Mouse (Mus musculus): Measurements from ENCODE around the gene Yaf2.
"Not testable (repeated sequence)": the region's sequence is repeated elsewhere in the genome, so short reads cannot be mapped to it uniquely, and the experiment has no call there.

Gene Yaf2

DNA sequence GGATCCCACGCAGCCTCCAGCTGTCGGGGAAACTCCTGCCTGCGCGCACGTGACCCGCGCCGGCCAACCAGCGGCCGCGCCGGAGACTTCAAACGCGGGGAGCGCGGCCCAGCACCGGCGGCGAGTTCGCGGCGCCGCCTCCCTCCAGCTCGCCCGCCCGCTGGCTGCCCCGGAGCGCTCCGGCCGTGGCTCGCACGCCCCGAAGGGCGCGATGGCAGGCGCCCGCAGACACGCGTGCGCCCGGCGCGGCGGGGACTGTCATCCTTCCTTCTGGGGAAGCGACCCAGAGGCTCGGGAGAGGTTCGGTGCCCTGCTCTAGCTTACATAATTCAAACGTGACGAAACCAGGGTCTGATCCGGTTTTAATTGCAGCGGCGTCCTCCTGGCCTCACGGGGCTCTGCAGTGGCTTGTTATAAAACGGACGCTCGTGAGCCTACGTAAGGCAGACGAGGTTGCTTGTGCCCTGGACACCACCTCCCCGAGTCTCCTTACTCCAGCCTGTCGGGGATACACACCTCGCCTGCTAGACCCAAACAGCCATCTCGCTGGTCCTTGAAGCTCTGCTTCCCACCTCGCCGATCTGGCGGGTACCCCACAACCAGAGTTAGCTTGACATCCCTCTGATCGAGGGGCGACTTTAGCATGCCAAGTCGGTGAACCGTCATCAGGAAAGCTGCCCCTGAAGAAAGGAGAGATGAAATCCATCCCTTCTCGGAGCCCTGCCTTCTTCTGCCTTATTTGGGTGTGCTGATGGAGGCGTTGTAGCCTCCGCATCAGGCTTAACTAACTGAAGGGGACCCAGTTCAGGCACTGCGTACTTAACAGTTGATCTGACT is at the start of gene Yaf2:
Yaf2 (minus strand) TSS at position 11 of the 837 bp plus-strand sequence.
- in situ Hi-C loops (cut with MseI, MboI): no loop called here

DNA sequence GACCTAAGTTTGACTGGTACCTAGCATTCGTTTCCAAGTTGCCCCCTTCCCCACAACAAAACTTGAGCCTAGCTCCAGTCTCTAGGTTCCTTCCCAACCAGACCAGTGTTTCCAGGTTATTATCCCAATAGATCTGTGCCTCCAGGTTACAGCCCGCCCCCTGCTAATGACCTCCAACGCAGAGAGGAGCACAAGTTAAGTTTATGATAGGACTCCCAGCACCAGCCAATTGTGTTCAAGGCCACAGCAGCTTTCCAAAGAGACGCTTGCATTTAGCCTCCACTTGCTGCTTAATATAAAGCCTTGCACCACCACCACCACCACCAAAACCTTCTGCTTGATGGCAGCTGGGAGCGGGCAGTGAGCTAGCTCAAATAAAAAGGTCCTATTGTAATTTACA is 44.6 kb upstream of the Yaf2 start:
- in situ Hi-C loops (cut with MseI, MboI): no loop called here

DNA sequence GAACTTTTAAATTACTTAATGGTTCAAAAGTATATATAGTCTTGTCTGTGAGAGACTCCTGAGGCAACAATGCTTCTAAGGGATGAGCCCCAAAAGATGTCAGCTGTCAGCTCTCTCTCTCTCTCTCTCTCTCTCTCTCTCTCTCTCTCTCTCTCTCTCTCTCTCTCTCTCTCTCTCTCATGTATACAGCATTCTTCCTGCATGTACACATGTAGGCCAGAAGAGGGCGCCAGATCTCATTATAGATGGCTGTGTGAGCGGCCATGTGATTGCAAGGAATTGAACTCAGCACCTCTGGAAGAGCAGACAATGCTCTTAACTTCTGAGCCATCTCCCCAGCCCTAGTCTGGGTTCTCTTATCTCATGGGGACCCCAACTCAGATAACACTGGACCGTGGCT is 42.4 kb upstream of the Yaf2 start:
- in situ Hi-C loops (cut with MseI, MboI): no loop called here

DNA sequence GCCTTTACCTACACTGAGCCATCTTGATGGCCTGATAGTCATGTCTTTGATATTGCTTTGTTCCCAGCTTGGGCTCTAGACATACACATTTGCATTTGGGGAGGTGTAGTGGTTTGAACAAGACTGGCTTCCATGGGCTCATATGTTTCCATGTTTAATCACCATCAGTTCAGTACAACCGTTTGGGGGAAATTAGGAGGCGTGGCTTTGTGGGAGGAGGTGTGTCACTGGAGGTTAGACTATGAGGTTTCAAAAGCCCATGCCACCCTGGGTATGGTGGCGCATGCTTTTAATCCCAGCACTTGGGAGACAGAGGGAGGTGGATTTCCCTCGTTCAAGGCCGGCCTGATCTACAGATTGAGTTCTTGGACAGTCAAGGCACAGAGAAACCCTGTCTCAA is 39.0 kb upstream of the Yaf2 start:
- in situ Hi-C loops (cut with MseI, MboI): no loop called here

DNA sequence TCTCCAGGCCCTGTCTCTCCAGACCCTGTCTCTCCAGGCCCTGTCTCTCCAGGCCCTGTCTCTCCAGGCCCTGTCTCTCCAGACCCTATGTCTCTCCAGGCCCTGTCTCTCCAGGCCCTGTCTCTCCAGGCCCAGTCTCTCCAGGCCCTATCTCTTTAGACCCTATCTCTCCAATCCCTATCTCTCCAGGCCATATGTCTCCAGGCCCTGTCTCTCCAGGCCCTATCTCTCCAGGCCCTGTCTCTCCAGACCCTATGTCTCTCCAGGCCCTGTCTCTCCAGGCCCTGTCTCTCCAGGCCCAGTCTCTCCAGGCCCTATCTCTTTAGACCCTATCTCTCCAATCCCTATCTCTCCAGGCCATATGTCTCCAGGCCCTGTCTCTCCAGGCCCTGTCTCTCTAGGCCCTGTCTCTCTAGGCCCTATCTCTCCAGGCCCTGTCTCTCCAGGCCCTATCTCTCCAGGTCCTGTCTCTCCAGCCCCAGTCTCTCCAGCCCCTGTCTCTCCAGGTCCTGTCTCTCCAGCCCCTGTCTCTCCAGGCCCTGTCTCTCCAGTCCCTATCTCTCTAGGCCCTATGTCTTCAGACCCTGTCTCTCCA is 35.9 kb upstream of the Yaf2 start:
- in situ Hi-C loops (cut with MseI, MboI): not testable (repeated sequence)

DNA sequence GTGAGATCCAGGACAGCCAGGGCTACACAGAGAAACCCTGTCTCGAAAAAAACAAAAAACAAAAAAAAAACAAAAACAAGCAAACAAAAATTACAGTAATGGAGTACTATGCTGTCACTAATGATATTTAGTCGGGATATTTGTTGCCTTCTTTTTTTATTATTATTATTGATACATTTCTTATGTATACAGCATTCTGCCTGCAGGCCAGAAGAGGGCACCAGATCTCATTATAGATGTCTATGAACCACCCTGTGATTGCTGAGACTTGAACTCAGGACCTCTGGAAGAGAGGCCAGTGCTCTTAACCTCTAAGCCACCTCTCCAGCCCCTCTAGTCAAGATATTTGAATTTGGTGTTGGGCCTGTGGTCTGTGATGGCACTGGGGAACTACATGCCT is 35.1 kb upstream of the Yaf2 start:
- in situ Hi-C loops (cut with MseI, MboI): no loop called here

DNA sequence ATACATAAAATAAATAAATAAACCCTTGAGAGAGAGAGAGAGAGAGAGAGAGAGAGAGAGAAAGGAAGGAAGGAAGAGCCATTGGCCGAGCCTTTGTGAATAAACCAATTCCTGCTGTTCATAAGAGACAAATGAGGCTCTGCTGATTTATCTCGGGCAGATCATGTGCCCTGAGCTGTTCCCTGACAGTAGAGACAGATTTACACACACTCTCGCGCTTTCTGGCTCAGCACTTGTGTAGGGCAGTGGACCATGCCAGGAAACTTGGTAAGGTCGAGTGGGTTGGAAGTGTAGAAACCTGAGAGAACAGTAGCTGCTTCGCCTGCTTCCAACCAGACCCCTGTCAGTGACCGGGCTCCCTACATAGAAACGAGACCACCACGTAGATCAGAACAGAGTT is 31.8 kb upstream of the Yaf2 start:
- in situ Hi-C loops (cut with MseI, MboI): no loop called here

DNA sequence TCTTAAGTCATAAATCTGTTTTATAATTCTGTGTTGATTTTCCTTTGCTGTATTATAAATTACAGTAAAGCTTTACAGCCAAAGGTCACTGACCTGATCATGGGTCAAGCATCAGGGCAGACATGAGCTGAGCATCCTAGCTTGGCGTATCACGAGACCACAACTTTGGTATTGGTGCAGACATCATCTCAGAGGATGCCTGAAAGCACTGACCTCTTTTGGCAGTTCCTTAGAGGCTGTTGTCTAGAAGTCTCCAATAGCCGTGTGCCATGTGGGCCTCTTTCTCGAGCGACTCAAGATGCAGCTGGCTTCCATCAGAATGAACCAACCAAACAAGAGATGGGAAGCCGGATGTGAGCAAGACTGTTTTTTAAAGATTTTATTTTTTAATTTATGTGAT is 28.8 kb upstream of the Yaf2 start:
- in situ Hi-C loops (cut with MseI, MboI): no loop called here

DNA sequence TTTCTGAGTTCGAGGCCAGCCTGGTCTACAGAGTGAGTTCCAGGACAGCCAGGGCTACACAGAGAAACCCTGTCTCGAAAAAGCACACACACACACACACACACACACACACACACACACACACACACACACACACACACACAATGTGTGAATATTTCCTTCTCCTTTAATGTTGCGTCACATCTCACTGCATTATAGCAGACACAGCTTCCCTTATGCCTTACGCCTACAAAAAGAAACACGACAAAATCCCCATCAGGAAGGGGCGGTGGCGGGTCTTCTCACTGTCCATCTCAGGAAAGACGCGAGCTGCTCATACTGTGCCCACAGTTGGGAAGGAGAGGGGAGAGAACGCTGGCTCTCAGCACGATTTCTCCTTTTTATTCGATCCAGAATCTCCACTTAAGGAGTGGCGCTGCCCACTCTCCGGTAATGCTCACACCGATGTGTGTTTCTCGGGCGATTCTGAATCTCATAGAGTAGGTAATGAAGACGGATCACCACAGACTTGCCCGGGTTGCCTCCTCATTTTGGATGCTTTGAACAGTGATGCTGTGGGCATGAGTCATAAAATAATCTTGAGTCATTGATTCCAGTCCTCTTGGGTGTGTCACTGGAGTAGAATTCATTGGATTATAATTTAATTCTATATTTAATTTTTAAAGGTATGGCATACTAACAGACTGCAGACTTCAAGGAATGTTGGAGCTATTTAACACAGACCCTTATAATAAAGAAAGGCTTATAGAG is 21.8 kb upstream of the Yaf2 start:
- in situ Hi-C loops (cut with MseI, MboI): no loop called here

DNA sequence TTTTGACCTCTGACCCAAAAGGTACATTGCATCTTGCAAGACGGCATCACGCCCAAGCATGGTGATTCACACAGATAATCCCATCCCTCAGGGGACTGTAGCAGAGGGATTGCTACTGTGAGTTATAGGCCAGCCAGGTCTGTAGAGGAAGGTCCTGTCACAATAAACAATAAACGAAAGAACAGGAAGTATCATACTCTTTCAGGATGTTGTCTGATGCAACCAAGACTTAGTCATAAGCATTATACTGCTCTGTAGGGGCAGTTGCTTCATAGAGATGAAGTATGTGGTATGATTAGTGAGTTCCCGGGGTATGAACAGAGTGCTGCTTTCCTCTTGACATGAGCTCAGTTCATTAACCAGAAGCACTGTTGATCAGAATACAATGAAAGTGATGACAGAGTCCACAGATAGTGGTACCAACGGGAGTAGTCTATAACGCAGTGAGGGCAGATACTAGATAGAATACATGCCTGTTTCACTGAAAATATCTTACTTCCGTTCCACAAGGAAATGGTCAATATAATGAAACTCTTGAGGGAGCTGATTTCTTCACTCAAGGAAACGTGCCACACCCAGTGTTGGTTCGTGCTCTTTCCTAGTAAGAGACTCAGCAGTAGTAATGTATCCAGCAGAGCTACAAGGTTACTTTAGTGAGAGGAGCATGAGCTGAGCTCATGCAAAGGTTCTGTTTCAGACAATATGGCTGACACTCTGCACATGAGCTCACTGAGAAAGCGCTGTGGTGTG is 4.1 kb upstream of the Yaf2 start:
- in situ Hi-C loops (cut with MseI, MboI): no loop called here

DNA sequence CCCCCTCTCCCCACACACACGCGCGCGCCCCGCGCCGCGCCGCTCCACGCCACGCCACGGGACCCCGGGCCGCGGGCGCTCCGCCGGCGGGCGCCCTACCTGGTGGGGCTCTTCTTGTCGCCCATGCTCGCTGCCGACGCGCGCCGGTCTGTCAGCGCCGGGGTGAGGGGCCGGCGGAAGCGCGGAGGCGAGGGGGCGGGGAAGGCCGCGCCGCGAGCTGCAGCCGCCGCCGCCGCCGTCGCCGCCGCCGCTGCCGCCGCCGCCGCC is 144 bp downstream of the Yaf2 start:
- in situ Hi-C loops (cut with MseI, MboI): no loop called here

DNA sequence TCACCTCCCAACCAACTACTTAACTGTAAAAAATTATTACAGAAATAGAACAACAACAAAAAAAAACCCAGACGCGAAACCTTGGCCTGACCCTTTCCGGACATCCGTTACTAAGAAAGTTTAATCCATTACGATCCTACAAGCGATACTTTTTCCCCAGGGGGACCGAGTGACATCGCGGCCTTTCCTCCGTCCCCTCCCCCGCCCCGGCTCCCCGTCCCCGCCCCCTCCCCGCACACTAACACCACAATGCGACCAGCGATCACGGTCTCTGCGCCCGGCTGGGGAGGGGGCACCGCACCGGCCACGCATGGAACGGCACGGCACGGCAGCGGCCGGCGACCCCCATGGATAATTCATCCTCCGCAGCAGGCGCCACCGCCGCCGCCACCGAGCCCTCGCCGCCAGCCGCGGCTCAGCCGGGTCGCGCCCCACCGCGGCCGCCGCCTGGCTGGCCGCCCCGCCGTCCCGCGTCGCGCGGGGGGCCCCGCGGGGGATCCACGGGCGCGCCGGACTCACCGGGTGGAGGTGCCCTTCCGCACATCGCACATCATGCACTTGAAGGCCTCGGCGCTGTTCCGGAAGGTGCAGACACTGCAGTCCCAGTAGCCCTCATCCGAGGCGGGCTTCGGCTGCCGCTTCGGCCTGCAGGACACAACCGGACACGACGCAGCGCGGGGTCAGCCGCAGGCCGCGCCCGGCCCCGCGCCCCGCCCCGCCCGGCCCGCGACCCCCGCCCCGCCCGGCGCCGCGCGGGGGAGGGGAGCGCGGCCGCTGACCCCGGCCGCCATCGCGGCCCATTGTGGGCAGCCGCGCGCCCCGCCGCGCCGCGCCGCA is 696 bp downstream of the Yaf2 start:
- in situ Hi-C loops (cut with MseI, MboI): no loop called here

DNA sequence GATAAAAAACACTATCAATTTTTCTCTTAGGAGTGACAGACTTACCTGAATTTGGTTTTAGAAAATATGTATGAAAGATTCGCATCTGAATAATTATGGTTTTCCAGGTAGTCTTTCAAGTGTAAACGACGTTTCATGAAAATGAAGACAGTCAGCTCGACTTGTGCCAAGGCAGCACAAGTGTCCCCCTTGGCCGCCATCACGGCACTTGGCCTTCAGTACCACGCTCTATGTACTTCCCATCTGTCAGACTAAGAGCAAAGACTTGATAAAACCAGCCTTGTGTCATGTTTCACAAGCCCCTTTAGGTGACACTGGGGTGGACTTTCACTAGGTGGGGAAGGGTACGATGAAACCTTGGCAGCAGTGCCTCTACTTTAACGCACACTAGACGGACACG is 5.5 kb downstream of the Yaf2 start:
- in situ Hi-C loops (cut with MseI, MboI): no loop called here

DNA sequence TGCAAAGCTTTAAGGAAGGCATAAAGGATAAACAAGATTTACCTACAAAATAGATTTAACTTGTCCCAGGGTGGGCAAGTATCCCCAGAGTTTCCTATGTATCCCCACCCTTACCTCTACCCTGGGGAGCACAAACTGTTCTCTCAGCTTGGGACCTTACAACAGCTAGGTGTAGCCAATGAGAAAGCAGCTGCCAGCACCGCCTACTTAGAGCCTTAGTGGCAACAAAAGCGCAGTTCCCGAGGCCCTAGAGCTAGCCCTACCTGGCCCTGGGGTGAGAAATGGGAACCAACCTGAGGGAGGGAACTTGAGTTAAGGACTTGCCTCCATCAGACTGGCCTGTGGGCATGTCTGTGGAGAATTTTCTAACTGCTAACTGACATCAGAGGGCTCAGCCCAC is 9.5 kb downstream of the Yaf2 start:
- in situ Hi-C loops (cut with MseI, MboI): no loop called here

DNA sequence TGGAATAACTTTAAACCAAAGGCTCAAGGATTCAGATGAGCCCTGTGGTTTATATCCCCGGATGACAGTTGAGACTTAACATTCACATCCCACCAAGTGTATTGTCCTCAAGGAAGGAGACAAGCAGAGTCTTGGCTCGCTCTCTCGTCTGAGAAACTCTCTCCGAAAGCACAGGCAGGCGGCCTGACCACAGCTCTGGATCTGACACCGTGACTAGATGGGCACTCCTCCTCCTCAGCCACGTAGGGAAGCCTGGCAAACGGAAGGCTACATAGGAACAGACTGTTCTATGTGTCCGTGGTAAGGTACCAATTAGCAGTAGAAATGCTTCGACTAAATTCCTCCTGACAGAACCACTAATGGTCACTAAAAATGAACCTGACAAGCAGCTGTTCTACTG is 10.1 kb downstream of the Yaf2 start:
- in situ Hi-C loops (cut with MseI, MboI): no loop called here

DNA sequence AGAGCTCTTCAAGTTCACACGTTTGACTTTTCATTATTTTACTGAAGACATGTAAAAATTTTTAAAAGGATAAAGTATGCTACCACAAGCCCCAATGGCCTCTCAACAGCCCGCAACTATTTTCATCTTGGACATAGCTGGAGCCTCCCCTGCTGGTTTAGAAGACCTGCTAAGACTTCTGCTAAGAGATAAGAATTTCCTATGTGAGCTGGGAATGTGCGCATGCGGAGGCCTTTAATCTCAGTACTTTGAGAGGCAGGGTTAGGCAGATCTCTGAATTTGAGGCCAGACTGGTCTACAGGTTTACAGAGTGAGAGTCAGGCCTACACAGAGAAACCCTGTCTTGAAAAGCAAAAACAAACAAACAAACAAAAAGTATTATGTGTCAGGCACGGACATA is 11.4 kb downstream of the Yaf2 start:
- in situ Hi-C loops (cut with MseI, MboI): no loop called here

DNA sequence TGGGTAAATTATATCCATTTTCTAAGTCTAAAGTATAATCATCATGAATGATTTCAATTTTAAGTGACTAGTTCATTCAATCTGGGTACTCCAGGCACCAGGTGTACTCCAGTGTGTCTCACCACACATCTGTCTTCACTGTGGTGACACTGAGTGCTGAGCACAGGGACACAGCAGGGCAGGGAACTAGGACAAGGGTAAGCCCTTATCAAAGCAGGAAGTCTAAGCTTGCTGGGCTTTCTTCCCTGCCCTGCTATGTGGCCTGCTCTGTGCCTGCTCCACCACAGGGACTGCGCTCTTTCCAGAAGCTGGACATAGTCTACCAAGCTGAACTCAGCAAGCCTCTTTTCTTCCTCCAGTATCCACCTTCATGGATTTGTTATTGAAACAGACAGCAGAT is 18.0 kb downstream of the Yaf2 start:
- in situ Hi-C loops (cut with MseI, MboI): no loop called here

DNA sequence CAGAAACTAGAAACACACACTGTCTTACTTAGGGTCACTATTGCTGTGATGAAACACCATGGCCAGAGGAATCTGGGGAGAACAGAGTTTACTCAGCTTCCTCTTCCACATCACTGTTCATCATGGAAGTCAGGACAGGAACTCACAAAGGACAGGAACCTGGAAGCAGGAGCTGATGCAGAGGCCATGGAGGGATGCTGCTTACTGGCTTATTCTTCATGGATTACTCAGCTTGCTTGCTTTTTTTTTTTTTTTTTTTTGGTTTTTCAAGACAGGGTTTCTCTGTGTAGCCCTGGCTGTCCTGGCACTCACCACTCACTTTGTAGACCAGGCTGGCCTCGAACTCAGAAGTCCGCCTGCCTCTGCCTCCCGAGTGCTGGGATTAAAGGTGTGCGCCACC is 26.4 kb downstream of the Yaf2 start:
- in situ Hi-C loops (cut with MseI, MboI): not testable (repeated sequence)

DNA sequence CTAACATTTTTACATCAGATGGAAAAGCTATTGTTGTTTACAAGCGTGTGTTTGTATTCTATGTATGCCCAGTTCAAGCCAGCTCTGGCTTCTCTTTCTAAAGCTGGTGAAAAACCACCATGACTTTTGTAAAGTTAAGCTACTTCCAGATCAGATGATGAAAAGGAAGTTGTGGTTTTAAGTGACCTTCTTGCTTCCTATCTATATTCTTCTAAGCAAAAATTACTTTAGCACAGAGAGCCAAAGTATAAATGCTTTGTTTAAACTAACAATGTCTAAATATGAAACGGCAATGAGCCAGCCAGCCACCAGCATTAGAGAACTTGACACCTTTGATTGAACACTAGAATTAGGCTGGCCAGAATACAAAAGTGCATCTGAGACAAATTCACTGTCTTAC is 38.5 kb downstream of the Yaf2 start:
- in situ Hi-C loops (cut with MseI, MboI): no loop called here

DNA sequence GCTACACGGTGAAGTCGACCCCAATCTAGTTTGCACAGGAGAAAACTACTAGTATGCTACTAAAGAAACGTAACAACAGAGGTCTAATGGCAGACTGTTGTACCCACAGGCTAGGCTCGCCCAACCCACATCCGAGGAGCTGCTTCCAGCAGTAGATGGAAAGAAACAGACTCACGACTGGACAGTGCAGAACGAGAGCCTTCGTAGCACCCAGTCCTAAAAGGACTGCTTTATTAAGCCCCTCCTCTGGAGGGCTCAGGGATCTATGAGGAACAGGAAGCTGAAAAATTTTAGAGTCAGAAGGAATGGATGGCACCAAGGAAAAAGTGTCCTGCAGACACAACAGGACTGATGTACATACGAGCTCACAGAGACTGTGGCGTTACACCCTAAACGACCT is 42.3 kb downstream of the Yaf2 start:
- in situ Hi-C loops (cut with MseI, MboI): no loop called here

DNA sequence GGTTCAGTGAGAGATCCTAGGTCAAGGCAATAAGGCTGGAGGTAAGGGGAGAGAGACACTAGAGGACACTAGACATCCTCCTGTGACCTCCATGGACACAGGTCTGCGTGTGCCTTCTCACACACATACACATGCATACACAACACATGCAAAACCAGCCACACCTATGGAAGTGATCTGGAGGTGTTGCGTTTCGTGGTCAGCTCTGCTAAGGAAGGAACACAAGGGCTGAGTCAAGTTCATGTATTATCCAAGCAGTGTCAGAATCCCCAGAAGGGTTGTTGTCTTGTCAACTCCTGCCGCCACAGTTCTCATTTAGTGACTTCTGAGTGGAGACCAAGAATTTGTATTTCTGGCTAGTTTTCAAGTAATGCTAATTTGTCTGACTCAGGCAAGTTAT is 48.4 kb downstream of the Yaf2 start:
- in situ Hi-C loops (cut with MseI, MboI): no loop called here

DNA sequence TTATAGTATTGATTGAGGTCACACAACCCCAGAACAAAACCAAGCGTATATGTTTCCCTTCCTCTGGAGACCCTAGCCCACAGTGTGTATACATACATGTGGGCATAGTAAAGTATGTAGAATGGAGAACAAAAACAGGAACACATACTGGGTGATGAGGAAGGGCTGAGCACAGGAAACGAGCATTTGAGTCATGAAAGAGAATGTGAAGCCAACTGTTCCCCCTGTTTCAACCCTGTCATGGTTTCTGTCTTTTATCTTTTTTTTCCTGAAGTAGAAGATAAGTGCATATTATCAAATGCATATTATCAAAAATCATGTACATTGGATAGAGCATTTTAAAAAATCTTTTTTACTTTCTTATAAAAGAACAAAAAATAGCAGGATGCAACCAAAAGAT is 49.1 kb downstream of the Yaf2 start:
- in situ Hi-C loops (cut with MseI, MboI): no loop called here

Data from mouse trophoblast stem cell (cell line).